Mouse (Mus musculus) spleen, postnatal 4 days (tissue): ENCODE results near the gene Adgrl2.

ENCODE experiments used
- DNase-seq, 2 experiments: peaks; one replicate each; pipeline ENCODE4 v3.0.0; 2022; ENCODE audit warnings: low spot score in 2 of 2

Adgrl2 gene

DNA sequence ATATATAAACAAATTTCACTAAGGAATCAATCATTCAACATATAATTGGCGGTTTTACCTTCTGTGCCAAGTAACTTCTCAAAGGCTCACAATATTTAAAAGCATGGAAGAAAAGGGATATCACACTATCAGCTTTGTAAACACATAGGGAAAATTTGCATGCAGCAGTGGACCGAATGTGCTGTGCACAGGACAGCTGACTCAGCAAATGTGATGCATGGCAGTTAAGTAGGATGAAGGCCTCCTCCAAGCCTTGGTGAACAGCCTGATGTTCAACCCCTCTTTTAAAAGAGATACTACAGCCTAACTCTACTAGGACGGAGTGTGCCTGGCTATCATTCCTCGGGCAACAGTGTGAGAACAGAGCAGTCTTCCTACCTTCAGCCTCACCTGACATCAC lies 105.2 kb downstream of the Adgrl2 start:
- DNase-seq = no peak

DNA sequence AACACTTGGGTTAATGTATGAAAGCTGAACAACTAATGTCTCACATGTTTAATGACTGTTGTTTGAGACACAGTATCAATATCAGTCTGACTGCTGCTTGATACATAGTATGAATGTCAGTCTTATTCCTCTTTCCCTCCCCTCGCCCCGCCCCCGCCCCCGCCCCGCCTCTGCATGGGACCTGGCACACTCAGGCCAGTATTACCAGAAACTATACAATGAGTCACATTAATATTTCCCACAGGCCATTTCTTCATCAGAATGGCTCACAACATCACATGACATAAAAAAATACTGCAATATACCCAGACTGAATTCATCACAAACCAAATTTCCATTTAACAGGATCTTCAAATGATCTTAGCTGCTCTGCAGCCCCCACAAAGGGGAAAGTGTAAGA lies 108.9 kb downstream of the Adgrl2 start:
- no peak for DNase-seq

DNA sequence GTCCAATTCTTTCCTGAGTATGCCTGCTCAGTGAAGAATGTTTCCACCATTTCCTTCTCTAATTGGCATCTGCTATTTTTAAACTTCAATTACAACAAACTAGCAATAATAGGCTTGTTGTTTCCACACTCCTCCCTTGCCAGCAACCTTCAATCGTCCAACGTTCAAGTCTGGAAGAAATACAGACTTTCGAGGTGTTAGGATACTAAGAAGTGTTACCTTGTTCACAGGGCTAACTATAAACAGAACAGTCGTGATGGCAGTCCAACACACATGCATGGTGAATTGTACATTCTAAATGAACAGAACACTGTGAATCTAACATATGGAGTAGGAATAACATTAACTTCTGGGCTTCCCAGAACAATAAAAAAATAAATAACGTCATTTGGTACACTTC lies 117.8 kb downstream of the Adgrl2 start:
- no peak for DNase-seq

DNA sequence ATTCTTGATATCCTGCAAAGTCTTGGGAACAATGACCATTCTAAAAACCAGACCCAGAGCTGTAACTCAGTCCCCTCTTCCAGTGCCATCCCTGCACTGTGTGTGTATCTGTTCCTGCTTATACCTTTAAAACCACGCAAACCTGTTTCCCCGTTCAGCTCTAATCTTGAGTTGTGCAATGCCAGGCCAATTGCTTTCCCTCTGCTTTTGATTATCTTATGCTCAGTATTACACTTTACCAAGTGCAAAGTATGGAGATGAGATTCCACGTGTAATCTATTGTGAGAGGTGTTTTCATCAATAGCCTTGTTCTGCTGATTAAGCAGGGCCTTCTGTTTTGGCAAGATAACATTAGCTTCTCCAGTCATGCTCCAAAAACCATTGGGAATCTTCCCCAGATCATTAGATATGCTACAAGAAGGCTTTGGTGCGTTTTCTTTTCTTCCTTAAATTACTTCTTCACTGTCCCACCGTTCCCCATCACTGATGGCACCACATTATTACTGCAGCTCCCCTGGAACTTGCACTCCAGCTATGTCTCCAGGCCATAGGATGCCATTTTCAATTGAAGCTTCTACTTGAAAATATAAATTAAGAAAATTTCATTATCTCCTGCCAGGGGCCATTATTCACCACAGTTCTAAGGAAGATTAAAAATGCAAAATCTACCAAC lies 118.4 kb downstream of the Adgrl2 start:
- DNase-seq = no peak

DNA sequence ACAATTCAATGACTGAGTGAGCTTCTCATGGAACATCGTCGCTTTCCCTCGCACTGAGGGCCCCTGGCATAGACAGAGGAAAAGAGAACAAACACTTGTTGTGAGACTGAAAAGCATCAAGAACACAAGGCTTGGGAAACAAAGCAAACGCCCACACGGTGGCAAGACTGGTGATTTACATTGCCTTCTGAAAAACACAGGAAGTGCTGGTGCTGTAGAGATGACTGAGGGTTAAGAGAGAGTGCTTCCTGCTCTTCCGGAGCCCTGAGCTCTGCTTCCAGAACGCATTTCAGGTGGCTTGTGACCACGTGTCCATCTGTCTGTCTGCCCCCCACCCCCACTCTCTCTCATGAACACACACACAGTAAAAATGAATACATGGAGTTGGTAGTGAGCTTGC lies 122.7 kb downstream of the Adgrl2 start:
- no peak for DNase-seq

DNA sequence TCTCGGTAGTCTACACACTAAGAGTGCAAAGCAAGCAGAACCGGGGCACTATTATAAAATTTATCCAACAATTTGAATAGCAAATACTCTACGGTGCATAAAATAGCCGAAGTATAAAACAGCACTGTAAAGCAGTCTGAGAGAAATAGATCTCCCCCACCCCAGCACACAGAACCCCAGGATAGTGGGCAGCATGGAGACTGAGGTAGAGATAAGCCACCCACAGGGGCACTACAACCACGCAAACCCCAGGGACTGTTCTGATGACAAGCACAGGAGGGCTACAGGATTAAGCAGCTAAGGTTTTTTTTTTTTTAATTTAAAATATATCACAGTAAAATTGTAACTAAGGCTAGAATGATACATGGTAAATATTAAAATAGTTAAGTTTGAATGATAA lies 123.7 kb downstream of the Adgrl2 start:
- DNase-seq = no peak

DNA sequence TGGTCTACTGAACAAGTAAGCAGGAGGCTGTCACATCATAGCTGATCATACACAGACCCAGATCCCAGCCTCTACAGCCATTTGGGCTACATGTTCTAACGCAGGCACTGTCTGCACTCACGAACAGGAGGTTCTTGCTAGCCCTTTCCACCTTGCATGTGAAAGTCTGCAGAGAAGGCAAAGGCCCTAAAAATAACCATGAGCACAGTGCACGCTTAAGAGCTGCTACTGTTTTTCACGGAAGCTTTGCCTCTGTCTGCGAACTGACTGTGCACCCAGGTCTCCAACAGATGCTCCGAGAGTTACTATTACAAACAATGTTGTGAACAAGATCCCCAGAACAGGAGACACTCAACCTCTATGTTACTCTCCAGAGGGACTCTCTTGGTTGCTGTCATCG lies 124.3 kb downstream of the Adgrl2 start:
- DNase-seq = no peak

DNA sequence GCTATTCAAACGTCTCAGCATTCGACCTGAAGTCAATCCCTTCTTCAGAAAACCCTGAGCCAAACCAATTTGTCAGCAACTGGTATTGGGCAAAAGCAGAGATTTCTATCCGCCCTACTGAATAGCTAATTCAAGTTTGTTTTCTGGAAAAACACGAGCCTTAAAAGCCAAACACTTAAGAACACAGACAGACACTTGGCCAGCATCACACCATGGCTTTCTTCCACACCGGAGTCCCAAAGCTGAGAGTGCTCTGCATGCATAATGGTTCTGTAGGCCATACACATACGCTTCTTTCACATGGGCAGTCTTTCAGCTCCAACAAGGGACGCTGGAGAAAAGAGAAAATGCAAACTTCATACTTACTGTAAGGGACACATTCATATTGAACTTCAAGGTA lies 125.1 kb downstream of the Adgrl2 start:
- DNase-seq = no peak

DNA sequence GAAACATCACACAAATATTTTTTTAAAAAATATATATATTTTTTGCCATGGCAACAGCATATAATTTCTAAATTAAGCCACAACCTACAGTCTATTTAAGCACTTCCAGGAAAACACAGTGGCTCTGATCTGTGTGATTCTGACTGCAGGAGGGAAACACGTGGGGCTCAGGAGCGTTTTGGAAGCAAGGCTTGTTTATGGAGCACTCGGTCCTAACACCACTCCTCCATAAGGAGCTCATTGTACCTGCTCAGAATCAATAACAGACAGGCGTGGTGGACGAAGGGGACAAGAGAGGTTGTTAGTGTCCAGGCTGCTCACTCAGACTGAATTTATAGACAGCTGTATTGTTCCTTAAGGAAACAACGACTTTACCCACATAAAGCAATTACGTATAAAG lies 128.5 kb downstream of the Adgrl2 start:
- no peak for DNase-seq

DNA sequence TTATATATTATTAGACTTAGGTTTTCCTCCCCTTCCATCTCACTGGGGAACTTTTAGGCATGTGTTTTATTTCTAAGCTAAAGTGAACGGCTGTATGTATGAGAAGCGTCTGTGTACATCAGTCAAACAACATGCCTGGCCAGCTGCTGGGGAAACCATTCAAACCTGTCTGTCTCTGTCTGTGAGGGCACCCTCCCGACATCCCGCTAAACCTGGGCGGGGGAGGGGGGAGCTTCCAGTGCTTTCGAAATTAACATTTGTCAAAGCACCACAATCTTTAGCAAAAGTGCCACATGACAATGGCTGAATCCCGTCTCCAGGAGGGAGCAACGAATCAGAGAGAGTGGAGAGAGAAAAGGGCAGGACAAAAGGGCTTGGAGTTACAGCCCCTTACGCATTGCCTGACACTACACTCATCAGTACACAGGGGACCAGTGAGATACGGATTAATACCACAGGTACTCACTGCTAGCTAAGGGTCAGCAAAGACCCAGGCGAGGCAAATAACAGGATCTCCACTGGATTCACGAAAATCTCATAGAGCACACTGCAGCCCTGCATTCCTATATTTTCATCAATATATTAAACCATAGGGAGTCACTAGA lies 135.9 kb downstream of the Adgrl2 start:
- DNase-seq = no peak

DNA sequence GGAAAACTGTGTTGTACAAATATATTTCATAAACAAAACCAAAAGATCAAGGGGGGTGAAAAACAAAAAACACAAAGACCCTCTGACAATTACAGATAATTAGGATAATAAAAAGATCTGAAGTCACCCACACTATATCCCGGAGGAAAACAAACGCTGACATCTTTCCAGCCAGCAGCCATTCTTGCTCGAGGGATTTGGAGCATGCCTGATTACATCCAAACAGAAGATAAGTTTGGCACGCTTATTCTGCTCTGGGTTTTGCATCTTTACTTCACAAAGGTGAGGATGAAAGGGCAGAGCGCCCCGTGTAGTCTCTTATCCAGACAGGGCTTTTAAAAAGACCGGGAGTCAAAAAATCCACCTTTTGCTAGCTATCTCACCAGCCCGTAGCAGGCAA lies 137.0 kb downstream of the Adgrl2 start:
- no peak for DNase-seq

DNA sequence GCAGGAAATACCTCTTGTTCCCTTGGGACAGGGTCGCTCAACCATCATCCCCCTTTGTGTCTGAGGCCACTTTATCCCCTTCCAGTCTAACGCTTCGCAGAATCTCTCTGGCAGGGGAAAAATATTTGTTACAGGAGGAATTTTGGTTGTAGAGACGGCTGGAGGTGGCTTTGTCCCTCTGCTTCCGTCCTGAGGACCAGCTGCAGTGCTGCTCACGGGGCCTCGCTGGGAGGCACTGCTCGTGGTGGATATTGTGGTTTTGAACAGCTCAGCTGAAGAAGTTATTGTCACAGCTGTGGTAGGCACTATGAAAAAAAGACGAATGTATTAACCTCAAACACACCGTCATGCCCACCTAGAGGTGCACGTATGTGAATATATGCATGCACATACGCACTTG lies 137.8 kb downstream of the Adgrl2 start:
- DNase-seq = no peak

DNA sequence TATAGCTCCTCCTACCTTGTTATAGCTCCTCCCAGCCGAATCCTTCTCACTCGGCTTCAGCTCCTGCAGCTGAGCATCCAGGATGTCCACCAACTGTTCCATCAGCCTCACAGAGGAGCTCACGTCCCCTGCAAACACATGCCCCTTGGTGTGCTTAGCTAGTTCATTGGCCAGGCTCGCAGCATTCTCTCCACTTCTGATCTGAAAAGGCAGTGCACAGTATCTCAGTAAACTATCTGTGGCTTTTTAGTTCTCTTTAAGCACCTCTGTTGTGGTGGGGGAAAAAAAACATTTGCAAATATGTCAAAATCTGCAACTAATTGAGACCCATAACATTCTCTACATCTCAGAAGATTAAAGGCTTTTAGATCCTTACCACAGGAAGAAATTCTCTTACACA lies 139.5 kb downstream of the Adgrl2 start:
- no peak for DNase-seq

DNA sequence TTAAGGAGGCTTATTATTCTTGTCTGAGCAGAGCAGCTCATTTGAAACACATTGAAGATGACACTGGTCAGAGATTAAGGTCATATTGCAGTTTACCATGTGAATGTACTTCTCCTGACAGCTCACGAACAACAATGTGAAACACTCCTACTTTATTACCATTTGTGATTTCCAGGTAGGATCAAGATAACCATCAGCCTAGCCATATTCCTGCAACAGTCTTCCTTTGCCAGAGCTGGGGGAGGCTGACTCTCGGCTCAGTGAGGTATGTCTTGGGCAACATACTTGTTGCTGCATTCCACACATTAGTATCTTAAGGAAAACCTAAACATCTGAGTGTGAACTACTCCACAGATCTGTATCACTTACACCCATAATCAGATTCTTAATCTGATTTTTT lies 142.0 kb downstream of the Adgrl2 start:
- DNase-seq = no peak

DNA sequence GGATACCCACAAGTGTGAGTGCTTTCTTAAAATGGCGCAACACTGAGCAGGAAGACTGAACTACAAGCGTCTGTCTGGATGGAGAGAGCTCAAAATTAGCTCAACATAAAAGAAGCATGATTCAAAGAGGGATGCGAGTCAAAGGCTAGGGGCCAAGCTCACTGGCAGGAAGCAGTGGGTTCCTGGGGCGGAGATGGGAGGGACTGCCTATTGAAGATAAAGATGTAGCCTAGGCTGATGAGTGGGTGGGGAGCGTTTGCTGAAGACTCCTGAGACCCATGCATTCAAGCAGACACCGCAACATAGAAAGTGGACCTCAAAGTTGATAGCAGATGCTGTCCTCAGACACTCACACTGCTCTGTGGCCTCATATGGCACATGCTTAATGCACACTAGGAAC lies 146.2 kb downstream of the Adgrl2 start:
- no peak for DNase-seq

DNA sequence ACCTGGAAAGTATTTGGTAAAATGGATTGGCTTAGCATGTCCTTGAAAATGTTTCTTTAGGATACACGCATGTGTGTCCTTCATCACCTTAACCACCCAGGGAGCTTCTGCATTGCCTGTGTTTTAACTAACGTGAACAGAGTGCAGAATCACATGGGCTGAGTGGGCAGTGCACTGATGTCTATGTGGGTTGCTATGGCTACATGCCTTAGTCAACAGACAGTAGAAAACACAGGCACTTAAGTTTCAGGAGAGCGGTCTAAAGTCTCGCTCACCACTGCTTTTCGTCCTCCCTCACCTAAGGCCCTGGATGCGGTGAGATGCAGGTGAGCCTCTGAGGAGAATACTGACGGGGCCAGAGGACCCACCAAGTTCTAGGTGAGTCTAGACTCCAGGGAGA lies 147.8 kb downstream of the Adgrl2 start:
- no peak for DNase-seq

DNA sequence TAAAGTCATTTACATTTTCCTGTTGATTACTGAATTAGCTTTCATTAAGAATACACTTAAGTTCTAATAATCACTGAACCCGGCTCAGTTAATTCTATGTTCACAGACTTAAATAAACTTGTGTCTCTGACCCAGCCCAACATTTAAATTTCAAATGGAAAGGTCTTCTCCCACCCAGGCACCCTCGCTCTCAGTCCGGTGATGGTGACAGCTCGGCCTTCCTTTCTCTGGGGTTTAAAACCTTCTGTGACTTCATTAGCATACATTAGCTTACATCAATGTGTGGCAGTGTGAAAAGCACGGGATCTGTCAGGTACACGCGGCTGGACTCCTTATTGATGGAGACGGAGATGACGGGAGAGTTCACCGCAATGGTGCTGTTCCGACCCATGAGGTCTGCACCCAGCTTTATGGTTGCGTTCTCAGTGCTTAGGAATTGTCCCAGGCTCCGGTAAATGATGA lies 151.5 kb downstream of the Adgrl2 start:
- DNase-seq = no peak

DNA sequence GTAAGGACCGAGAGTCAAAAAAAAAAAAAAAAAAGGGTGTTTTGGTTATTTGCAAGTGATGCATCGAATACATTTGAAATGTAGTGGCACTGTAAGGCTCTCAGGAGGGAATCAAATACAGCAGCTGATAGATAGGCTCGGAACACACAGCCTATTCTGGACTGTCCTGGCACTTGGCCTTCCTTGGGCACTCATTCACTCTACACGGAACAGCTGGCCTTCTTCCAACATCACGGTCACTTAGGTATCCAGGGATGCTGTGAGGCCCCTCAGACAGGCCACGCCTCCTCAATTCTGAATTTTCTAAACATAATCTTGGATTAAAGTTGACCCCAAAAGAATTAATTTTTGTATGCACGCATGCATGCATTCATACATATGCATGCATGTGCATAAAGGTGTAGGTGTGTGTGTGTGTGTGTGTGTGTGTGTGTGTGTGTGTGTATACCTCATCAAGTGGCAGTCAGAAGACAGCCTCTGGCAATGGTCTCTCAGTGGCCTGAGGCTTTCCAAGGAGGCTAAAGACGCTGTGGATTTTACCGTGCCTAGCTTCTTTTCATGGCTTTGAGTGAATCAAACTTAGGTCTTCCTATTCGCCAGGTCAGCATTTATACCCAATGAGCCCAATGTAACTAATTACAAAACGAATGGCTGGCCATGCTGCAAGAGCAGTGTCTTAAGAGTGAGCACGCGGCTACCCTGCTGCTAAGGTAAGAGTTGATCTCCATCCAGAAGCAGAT lies 152.1 kb downstream of the Adgrl2 start:
- DNase-seq = no peak

DNA sequence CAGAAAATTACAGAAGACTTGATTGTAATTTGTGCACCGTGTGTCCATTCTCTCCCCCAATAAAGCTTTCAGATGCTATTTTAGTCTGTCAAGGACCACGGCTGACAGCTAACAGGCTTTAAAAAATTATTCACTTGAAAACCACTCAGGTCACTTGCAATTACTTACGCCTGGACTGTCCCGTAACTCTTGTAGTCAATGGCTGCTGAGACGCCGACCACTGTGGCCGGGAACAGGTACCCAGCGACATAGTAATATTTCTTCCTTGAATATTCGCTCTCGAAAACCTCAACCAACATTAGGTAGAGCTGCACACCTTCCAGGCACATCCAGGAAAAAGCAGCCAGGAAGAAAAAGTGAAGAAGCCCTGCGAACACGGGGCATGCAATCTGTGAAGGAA lies 155.2 kb downstream of the Adgrl2 start:
- DNase-seq = no peak

DNA sequence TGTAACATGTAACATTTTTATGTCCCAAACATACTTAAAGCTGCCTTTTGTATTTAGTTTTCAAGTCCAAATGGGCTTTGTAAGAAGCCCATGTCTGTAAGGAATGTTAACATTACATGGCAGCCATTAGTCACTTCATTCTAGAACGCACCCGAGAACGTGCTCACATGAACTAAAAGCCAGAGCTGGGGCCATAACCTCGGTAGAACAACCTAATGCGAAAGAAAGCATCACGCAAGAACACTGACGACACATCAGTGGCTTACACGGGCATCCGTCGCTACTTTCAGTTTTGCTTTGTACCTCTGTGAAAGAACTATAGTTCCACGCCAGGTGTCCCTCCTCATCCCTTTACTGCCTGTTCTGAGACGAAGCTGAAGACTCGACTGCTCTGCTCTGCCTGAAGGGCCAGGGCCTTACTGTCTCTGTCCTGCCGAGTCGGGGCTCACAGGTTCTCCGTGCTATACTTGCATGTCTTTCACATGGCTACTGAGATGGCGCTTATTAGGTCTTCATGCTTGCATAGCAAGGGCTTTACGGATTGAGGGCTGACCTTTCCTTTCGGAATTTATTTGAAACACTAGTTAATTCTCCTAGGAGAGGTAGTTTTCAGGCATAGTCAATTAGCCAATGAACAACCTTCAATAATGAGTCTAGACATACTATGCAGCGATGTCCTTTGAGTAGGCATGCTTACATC lies 157.1 kb downstream of the Adgrl2 start:
- no peak for DNase-seq

DNA sequence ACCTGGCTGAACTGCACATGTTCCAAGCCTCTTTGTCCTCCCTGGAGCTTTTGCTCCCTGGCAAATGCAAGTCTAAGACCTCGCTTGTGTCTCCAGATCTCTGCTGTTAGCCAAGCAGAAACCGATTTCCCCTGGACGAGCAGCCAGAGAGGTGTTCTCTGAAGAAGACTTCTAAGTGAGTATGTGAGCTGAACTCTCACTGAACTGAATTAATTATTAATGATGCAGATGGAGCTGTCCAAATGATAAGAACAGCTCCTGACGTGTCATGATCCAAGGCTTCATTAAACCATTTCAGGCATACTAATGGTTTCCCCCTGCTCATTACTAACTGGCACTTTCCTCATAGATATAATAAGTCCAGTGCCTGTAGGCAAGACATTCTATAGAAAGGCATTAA lies 158.4 kb downstream of the Adgrl2 start:
- DNase-seq = no peak

DNA sequence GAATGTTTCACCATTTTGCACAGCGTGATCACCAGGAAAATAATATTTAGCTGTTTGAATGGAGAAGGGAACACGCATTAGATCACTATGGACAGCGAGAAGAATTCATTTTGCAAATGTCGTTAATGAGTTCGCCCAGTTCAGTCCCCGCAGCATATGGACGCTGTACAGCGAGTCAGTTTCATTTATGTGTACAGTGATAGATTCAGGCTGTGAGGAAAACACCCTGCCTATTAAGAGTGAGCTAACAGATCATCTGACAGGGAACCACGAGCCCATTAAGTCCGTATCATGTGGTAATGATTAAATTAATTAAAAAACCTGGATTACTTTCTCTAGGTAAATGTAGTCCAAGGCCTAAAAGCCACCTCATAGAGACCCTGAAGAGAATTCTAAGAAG lies 161.8 kb downstream of the Adgrl2 start:
- DNase-seq = no peak

DNA sequence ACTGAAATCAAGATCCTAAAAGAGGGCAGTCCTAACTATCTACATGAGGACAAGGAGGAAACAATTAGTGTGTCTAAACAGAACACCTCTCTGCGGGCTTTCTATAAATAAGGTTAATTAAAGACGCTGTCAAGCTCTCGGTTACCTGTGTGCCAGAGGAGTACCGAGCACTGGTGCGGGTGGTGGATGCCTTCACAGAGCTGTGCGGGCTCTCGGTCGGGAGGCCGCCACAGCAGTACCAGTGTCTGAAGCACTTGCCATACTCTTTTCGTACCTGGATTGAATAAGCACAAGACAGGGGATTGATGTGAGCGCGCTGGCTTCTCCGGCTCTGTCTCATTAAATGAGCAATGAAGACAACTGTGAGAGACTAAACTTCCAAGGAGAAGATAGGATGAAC lies 166.8 kb downstream of the Adgrl2 start:
- DNase-seq = no peak
